Comparison of ENCODE assay signal across 16 mouse cellular contexts in genomic region chr4:133247806-133248449, GRCm38 (mm10). TPM values are rescaled to one million over a fixed set of nuclear protein-coding genes. Genes with fewer than 3 reads are reported as not detected.
DNase-seq lines count a peak whose midpoint lies in the region; ATAC-seq lines count a peak whose summit lies in the region.
"Had no signal": no experiment of that assay in that cellular context is flagged by ENCODE, and none has a peak within 500 bp of the region (broad histone marks: within the 10 kb centered on the region; RNA-seq: fewer than 3 reads in every experiment).

No protein-coding gene starts in this region.

- peaks cover 28% of the 10 kb centered on the region for H3K27me3 ChIP-seq in liver, embryonic 16.5 days (ENCODE audit: control insufficient read depth, insufficient read depth, low read depth, low read length)

- peak overlapping the region; percentile 58 for H3K4me2 ChIP-seq in liver, embryonic 16.5 days (ENCODE audit: low read depth, low read length)
- H3K4me2 ChIP-seq: lung, embryonic 14.5 days had no signal

- ATAC-seq in erythroblast, adult 5-6 weeks (replicated peaks; ENCODE audit: low FRiP score, poor library complexity, severe bottlenecking), result peak; percentile 64
- peak; percentile 93 for ATAC-seq in liver, embryonic 16.5 days (ENCODE audit: low read depth)

- 20% methylated on average over 13 of the region's 13 CpGs for WGBS in liver, embryonic 16.5 days (ENCODE audit: insufficient replicate concordance)

- peak overlapping the region; percentile 90 for H3K27ac ChIP-seq in liver, embryonic 16.5 days (ENCODE audit: low read length)
- H3K27ac ChIP-seq: heart, embryonic 10.5 days had no signal

- DNase-seq in spleen, adult 12 weeks (ENCODE audit: low spot score), result peak; percentile 42
- DNase-seq in spleen, postnatal 14 days (ENCODE audit: low spot score in 2 of 2), result no peak
- no peak for DNase-seq in MN1 (ENCODE audit: low spot score)
- DNase-seq in urinary bladder, adult 18-20 months (ENCODE audit: low spot score in 2 of 2), result no peak
- no peak for DNase-seq in frontal cortex, postnatal 25 days (ENCODE audit: low spot score in 2 of 2)
- no peak for DNase-seq in layer of hippocampus, adult 8-10 months (ENCODE audit: low spot score in 2 of 2)
- DNase-seq: adrenal gland, postnatal 25 days; cerebellum, adult 2 months; embryo, embryonic 11 days; midbrain, embryonic 14.5 days had no signal

- H3K4me1 ChIP-seq in liver, embryonic 16.5 days (ENCODE audit: control insufficient read depth, low read depth, low read length), result peaks cover 50% of the 10 kb centered on the region

- no peaks in the 10 kb centered on the region for H3K9me3 ChIP-seq in liver, embryonic 16.5 days (replicated peaks; ENCODE audit: control insufficient read depth, low read length)
- H3K9me3 ChIP-seq: heart, embryonic 10.5 days had no signal

- peak overlapping the region; percentile 38 for H3K4me3 ChIP-seq in liver, embryonic 16.5 days (ENCODE audit: low read depth, low read length)
- H3K4me3 ChIP-seq: heart, embryonic 10.5 days had no signal

- no peaks in the 10 kb centered on the region for H3K36me3 ChIP-seq in liver, embryonic 16.5 days (ENCODE audit: control insufficient read depth, insufficient read depth)
- H3K36me3 ChIP-seq: heart, embryonic 10.5 days had no signal

- H3K9ac ChIP-seq in liver, embryonic 16.5 days (ENCODE audit: low read depth, low read length), result peak overlapping the region; percentile 44
- H3K9ac ChIP-seq: lung, embryonic 14.5 days had no signal

RNA-seq across cellular contexts. Expression of gene Map3k6, which starts 7.3 kb away (rescaled TPM):
- 0.96 and 4.6 TPM in 2 replicates for total RNA-seq in erythroblast, adult 5-6 weeks (2015; ENCODE audit: low replicate concordance)
- total RNA-seq in erythroblast, adult 5-6 weeks (2017; ENCODE audit: low replicate concordance), result 0.42 TPM in 1 of 2 replicates, not detected in the other
- polyA plus RNA-seq in liver, embryonic 16.5 days (2015; fragmentation: Nextera tagmentation; extraction: Ambion mirVana), result 2.2 and 3.0 TPM in 2 replicates
- 1 to 10 TPM; 4.8 to 6.1 (median 5.8) TPM for total RNA-seq in layer of hippocampus, adult 8-10 months (2022)

RNA-seq across cellular contexts. Expression of gene Sytl1, which starts 15.0 kb away (rescaled TPM):
- 0.96 and 1.0 TPM in 2 replicates for total RNA-seq in erythroblast, adult 5-6 weeks (2015; ENCODE audit: low replicate concordance)
- total RNA-seq in erythroblast, adult 5-6 weeks (2017; ENCODE audit: low replicate concordance), result 0.28 and 1.4 TPM in 2 replicates
- polyA plus RNA-seq in liver, embryonic 16.5 days (2015; fragmentation: Nextera tagmentation; extraction: Ambion mirVana), result 1.1 and 1.4 TPM in 2 replicates
- total RNA-seq in layer of hippocampus, adult 8-10 months (2022), result 1 to 10 TPM in 3 of 4 experiments, under 1 TPM in 1; 0.84 to 1.4 (median 1.4) TPM

RNA-seq across cellular contexts. Expression of gene Tmem222, which starts 29.7 kb away (rescaled TPM):
- 9.8 and 22.3 TPM in 2 replicates for total RNA-seq in erythroblast, adult 5-6 weeks (2015; ENCODE audit: low replicate concordance)
- 1.5 and 6.7 TPM in 2 replicates for total RNA-seq in erythroblast, adult 5-6 weeks (2017; ENCODE audit: low replicate concordance)
- 32.7 and 34.9 TPM in 2 replicates for polyA plus RNA-seq in liver, embryonic 16.5 days (2015; fragmentation: Nextera tagmentation; extraction: Ambion mirVana)
- 10 to 100 TPM; 80.1 to 92.0 (median 85.6) TPM for total RNA-seq in layer of hippocampus, adult 8-10 months (2022)

RNA-seq across cellular contexts. Expression of gene Gpr3, which starts 35.6 kb away (rescaled TPM):
- total RNA-seq in erythroblast, adult 5-6 weeks (2015; ENCODE audit: low replicate concordance), result not detected in 2 replicates
- not detected in 2 replicates for total RNA-seq in erythroblast, adult 5-6 weeks (2017; ENCODE audit: low replicate concordance)
- polyA plus RNA-seq in liver, embryonic 16.5 days (2015; fragmentation: Nextera tagmentation; extraction: Ambion mirVana), result not detected in 2 replicates
- total RNA-seq in layer of hippocampus, adult 8-10 months (2022), result 1 to 10 TPM; 4.3 to 8.0 (median 6.5) TPM
- total RNA-seq: adrenal gland, postnatal 25 days had no signal
- polyA plus RNA-seq: lung, embryonic 14.5 days had no signal

RNA-seq across cellular contexts. Expression of gene Cd164l2, which starts 36.0 kb away (rescaled TPM):
- total RNA-seq in erythroblast, adult 5-6 weeks (2015; ENCODE audit: low replicate concordance), result not detected in 2 replicates
- not detected in 2 replicates for total RNA-seq in erythroblast, adult 5-6 weeks (2017; ENCODE audit: low replicate concordance)
- 0.13 TPM in 1 of 2 replicates, not detected in the other for polyA plus RNA-seq in liver, embryonic 16.5 days (2015; fragmentation: Nextera tagmentation; extraction: Ambion mirVana)
- 1 to 10 TPM; 3.3 to 4.3 (median 3.9) TPM for total RNA-seq in layer of hippocampus, adult 8-10 months (2022)
- total RNA-seq: CH12.LX; heart, postnatal 4 days had no signal
